ENCODE assay signal across 8 mouse cellular contexts in the genomic region with DNA sequence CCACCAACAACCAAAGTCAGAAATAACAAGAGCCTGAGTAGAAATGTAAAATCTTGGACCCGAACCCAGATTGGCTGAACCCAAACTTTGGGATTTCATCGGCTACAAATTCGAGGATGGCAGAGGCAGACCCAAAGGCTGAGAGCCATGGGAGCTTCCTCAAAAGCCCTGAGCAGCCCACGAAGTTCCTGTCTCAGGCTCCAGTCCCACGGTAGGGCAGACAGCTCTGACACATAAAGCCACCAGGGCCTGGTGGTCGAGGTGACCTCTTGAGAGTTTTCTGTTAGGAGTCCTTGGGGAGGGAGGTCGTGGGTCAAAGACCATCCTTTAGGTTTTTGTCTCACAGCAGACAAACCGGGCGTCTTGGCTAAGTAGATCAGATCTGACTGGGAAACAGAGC. TPM values are rescaled to one million over a fixed set of nuclear protein-coding genes. Genes with fewer than 3 reads are reported as not detected.
A peak's percentile ranks its signal among the peaks of the same experiment; 100 is the strongest.
DNase-seq lines count a peak whose midpoint lies in the region; ATAC-seq and TF ChIP-seq lines count a peak whose summit lies in the region.

No protein-coding gene starts in this region.

- TF ChIP-seq POLR2A in limb, embryonic 14.5 days (IDR thresholded peaks at IDR 0.05; ENCODE audit: borderline replicate concordance, extremely low read depth, insufficient read depth, insufficient read length) = no peak

- no peaks in the 10 kb centered on the region for H3K36me3 ChIP-seq in forebrain, embryonic 14.5 days (ENCODE audit: control insufficient read depth, insufficient read depth, low read length)
- H3K36me3 ChIP-seq in limb, embryonic 14.5 days (ENCODE audit: control insufficient read depth, insufficient read depth, low read length) = no peaks in the 10 kb centered on the region; the same call in 1 of the 2 replicates
- peaks cover 15% of the 10 kb centered on the region; the same call in 1 of the 2 replicates for H3K36me3 ChIP-seq in neural tube, embryonic 13.5 days

- ATAC-seq in forebrain, embryonic 14.5 days = peak; percentile 4; the same call in 1 of the 2 replicates
- ATAC-seq in limb, embryonic 14.5 days (ENCODE audit: low FRiP score, low read depth) = no peak
- ATAC-seq in neural tube, embryonic 13.5 days (ENCODE audit: low read depth) = peak; percentile 19; the same call in 1 of the 2 replicates

- peak overlapping the region; percentile 44; the same call in 1 of the 2 replicates for H3K4me3 ChIP-seq in forebrain, embryonic 14.5 days (ENCODE audit: low read depth, low read length)
- H3K4me3 ChIP-seq in limb, embryonic 14.5 days (replicated peaks; ENCODE audit: low read length) = peak overlapping the region; percentile 60
- H3K4me3 ChIP-seq in neural tube, embryonic 13.5 days = peak overlapping the region; percentile 61

- H3K4me1 ChIP-seq in forebrain, embryonic 14.5 days (ENCODE audit: control insufficient read depth, insufficient read depth, low read length) = no peaks in the 10 kb centered on the region
- no peaks in the 10 kb centered on the region for H3K4me1 ChIP-seq in limb, embryonic 14.5 days (ENCODE audit: control insufficient read depth, insufficient read depth, low read length)
- peaks cover 12% of the 10 kb centered on the region for H3K4me1 ChIP-seq in neural tube, embryonic 13.5 days (replicated peaks)

- WGBS in forebrain, embryonic 14.5 days = 54% methylated on average over 9 of the region's 9 CpGs
- 51% methylated on average over 9 of the region's 9 CpGs for WGBS in limb, embryonic 14.5 days
- 49% methylated on average over 9 of the region's 9 CpGs for WGBS in neural tube, embryonic 13.5 days

- no peaks in the 10 kb centered on the region for H3K9me3 ChIP-seq in forebrain, embryonic 14.5 days (replicated peaks; ENCODE audit: control insufficient read depth, low read length)
- no peaks in the 10 kb centered on the region for H3K9me3 ChIP-seq in limb, embryonic 14.5 days (ENCODE audit: control insufficient read depth, low read length)
- H3K9me3 ChIP-seq in neural tube, embryonic 13.5 days = no peaks in the 10 kb centered on the region

- peak; percentile 6 for DNase-seq in cerebellum, adult 8-10 months
- DNase-seq in cerebellum, postnatal 10 days = no peak
- DNase-seq in 3T3-L1 (ENCODE audit: low read depth, low spot score) = peak; percentile 4
- no peak for DNase-seq in forebrain, embryonic 14.5 days (ENCODE audit: low spot score)
- DNase-seq in limb, embryonic 14.5 days (ENCODE audit: low spot score) = no peak
- DNase-seq in gastrocnemius, adult 8-10 months (ENCODE audit: low spot score in 2 of 2) = no peak
- no peak for DNase-seq in left cerebral cortex, adult 18-20 months (ENCODE audit: low spot score in 2 of 2)

- peak overlapping the region; percentile 70; the same call in 1 of the 2 replicates for H3K9ac ChIP-seq in forebrain, embryonic 14.5 days (ENCODE audit: low read length)
- peak overlapping the region; percentile 71; the same call in 1 of the 2 replicates for H3K9ac ChIP-seq in limb, embryonic 14.5 days (ENCODE audit: low read depth, low read length, severe bottlenecking)
- peak overlapping the region; percentile 80; the same call in 1 of the 2 replicates for H3K9ac ChIP-seq in neural tube, embryonic 13.5 days

- peak overlapping the region; percentile 65 for H3K4me2 ChIP-seq in forebrain, embryonic 14.5 days (ENCODE audit: low read length)
- H3K4me2 ChIP-seq in limb, embryonic 14.5 days (replicated peaks; ENCODE audit: low read depth, low read length, severe bottlenecking) = peak overlapping the region; percentile 81
- H3K4me2 ChIP-seq in neural tube, embryonic 13.5 days = peak overlapping the region; percentile 75

- H3K27ac ChIP-seq in forebrain, embryonic 14.5 days (ENCODE audit: low read depth, low read length) = no peak overlapping the region
- H3K27ac ChIP-seq in limb, embryonic 14.5 days (replicated peaks; ENCODE audit: low read depth, low read length) = no peak overlapping the region
- H3K27ac ChIP-seq in neural tube, embryonic 13.5 days (replicated peaks) = no peak overlapping the region; the same call in 1 of the 2 replicates

- no peaks in the 10 kb centered on the region for H3K27me3 ChIP-seq in forebrain, embryonic 14.5 days (replicated peaks; ENCODE audit: control insufficient read depth, insufficient read depth, low read length)
- no peaks in the 10 kb centered on the region for H3K27me3 ChIP-seq in limb, embryonic 14.5 days (ENCODE audit: control insufficient read depth, insufficient read depth, low read length)
- no peaks in the 10 kb centered on the region for H3K27me3 ChIP-seq in neural tube, embryonic 13.5 days

RNA-seq across cellular contexts. Expression of a gene that starts 1.1 kb away (rescaled TPM):
- polyA plus RNA-seq in forebrain, embryonic 14.5 days (2014; fragmentation: Nextera tagmentation; extraction: Ambion mirVana) = 25.6 and 34.9 TPM in 2 replicates
- 23.3 and 33.1 TPM in 2 replicates for polyA plus RNA-seq in limb, embryonic 14.5 days (2012; rRNA removed)
- 55.7 and 55.8 TPM in 2 replicates for polyA plus RNA-seq in limb, embryonic 14.5 days (2014; fragmentation: Nextera tagmentation; extraction: Ambion mirVana)
- polyA plus RNA-seq in neural tube, embryonic 13.5 days (2015; fragmentation: Nextera tagmentation; extraction: Ambion mirVana) = 36.9 and 37.7 TPM in 2 replicates
- 10 to 100 TPM; 12.2 to 15.0 (median 13.2) TPM for total RNA-seq in gastrocnemius, adult 8-10 months (2022)
- 10 to 100 TPM; 41.8 to 46.0 TPM for total RNA-seq in left cerebral cortex, adult 18-20 months (2021)

RNA-seq across cellular contexts. Expression of a gene that starts 26.3 kb away (rescaled TPM):
- polyA plus RNA-seq in forebrain, embryonic 14.5 days (2014; fragmentation: Nextera tagmentation; extraction: Ambion mirVana) = 7.2 and 9.0 TPM in 2 replicates
- 17.5 and 20.0 TPM in 2 replicates for polyA plus RNA-seq in limb, embryonic 14.5 days (2012; rRNA removed)
- polyA plus RNA-seq in limb, embryonic 14.5 days (2014; fragmentation: Nextera tagmentation; extraction: Ambion mirVana) = 34.8 and 36.5 TPM in 2 replicates
- 11.3 and 11.4 TPM in 2 replicates for polyA plus RNA-seq in neural tube, embryonic 13.5 days (2015; fragmentation: Nextera tagmentation; extraction: Ambion mirVana)
- 10 to 100 TPM; 14.0 to 17.5 (median 16.3) TPM for total RNA-seq in gastrocnemius, adult 8-10 months (2022)
- total RNA-seq in left cerebral cortex, adult 18-20 months (2021) = 10 to 100 TPM; 24.8 to 28.4 TPM

RNA-seq across cellular contexts. Expression of a gene that starts 52.2 kb away (rescaled TPM):
- 2.4 and 3.8 TPM in 2 replicates for polyA plus RNA-seq in forebrain, embryonic 14.5 days (2014; fragmentation: Nextera tagmentation; extraction: Ambion mirVana)
- 8.4 and 10.2 TPM in 2 replicates for polyA plus RNA-seq in limb, embryonic 14.5 days (2012; rRNA removed)
- 4.8 and 5.3 TPM in 2 replicates for polyA plus RNA-seq in limb, embryonic 14.5 days (2014; fragmentation: Nextera tagmentation; extraction: Ambion mirVana)
- 2.1 and 2.9 TPM in 2 replicates for polyA plus RNA-seq in neural tube, embryonic 13.5 days (2015; fragmentation: Nextera tagmentation; extraction: Ambion mirVana)
- 1 to 10 TPM; 2.9 to 3.4 (median 3.2) TPM for total RNA-seq in gastrocnemius, adult 8-10 months (2022)
- 10 to 100 TPM in 1 of 2 experiments, 1 to 10 TPM in 1; 9.3 to 10.3 TPM for total RNA-seq in left cerebral cortex, adult 18-20 months (2021)

RNA-seq across cellular contexts. Expression of a gene that starts 52.5 kb away (rescaled TPM):
- 38.4 TPM in 2 replicates for polyA plus RNA-seq in forebrain, embryonic 14.5 days (2014; fragmentation: Nextera tagmentation; extraction: Ambion mirVana)
- 27.5 and 30.6 TPM in 2 replicates for polyA plus RNA-seq in limb, embryonic 14.5 days (2012; rRNA removed)
- 32.2 and 32.6 TPM in 2 replicates for polyA plus RNA-seq in limb, embryonic 14.5 days (2014; fragmentation: Nextera tagmentation; extraction: Ambion mirVana)
- polyA plus RNA-seq in neural tube, embryonic 13.5 days (2015; fragmentation: Nextera tagmentation; extraction: Ambion mirVana) = 26.4 and 26.5 TPM in 2 replicates
- 1 to 10 TPM; 8.5 to 9.7 (median 8.9) TPM for total RNA-seq in gastrocnemius, adult 8-10 months (2022)
- total RNA-seq in left cerebral cortex, adult 18-20 months (2021) = 10 to 100 TPM; 25.2 to 31.6 TPM

Comparison
In these comparisons a context has a peak if more than half of its experiments do, and no peak if none do; other contexts are left out.
1. DNase-seq: peak in cerebellum, adult 8-10 months (single experiment) and 3T3-L1 (single experiment); none in cerebellum, postnatal 10 days (0 of 2), forebrain, embryonic 14.5 days (single experiment), limb, embryonic 14.5 days (single experiment), gastrocnemius, adult 8-10 months (0 of 2) and left cerebral cortex, adult 18-20 months (0 of 2).
2. Peak in every context shown above with its lines, with median percentiles within 50 percentile points of each other: H3K4me2 ChIP-seq, H3K4me3 ChIP-seq and H3K9ac ChIP-seq.